Mouse (Mus musculus) ES-E14 (cell line): ENCODE measurements around the gene Dcaf10. TPM values are rescaled to one million over a fixed set of nuclear protein-coding genes. Genes with fewer than 3 reads are reported as not detected.
A peak's percentile ranks its signal among the peaks of the same experiment; 100 is the strongest.

Experiments
- DNase-seq: peaks from one replicate; pipeline ENCODE4 v3.0.0-alpha.2; 2013; ENCODE audit warnings: low read depth, low spot score
- H3K27ac ChIP-seq: 2 replicates; pipeline ENCODE4 v1.5.1; 2012; ENCODE audit warnings: low read depth, mild to moderate bottlenecking, low read length, moderate library complexity, mixed read lengths; ENCODE audit not compliant: poor library complexity, insufficient read depth, severe bottlenecking
- H3K36me3 ChIP-seq: 2 replicates; pipeline ENCODE4 v1.6.1; 2012; ENCODE audit warnings: mild to moderate bottlenecking, low read length, moderate library complexity, mixed read lengths; ENCODE audit not compliant: control insufficient read depth, poor library complexity, insufficient read depth, severe bottlenecking
- H3K4me1 ChIP-seq, 2 experiments: fragments of 150-350 bp in 1 of 2; sonication (generic) in 1 of 2; 2 replicates each; pipeline ENCODE4 v1.6.1; 2012; ENCODE audit warnings: low read length in 2 of 2, mild to moderate bottlenecking in 1 of 2, mixed read lengths in 1 of 2; ENCODE audit not compliant: control insufficient read depth in 2 of 2, insufficient read depth in 2 of 2, poor library complexity in 1 of 2
- H3K4me3 ChIP-seq, 2 experiments: fragments of 150-350 bp in 1 of 2; sonication (generic) in 1 of 2; 2 replicates each; pipeline ENCODE4 v1.5.1; 2012; ENCODE audit warnings: low read length in 2 of 2, low read depth in 1 of 2, mild to moderate bottlenecking in 1 of 2, mixed read lengths in 1 of 2; ENCODE audit not compliant: insufficient read depth in 1 of 2, poor library complexity in 1 of 2, severe bottlenecking in 1 of 2
- H3K9ac ChIP-seq: 2 replicates; pipeline ENCODE4 v1.6.1; 2012; ENCODE audit warnings: low read depth, mild to moderate bottlenecking, low read length, mixed read lengths; ENCODE audit not compliant: poor library complexity, insufficient read depth, severe bottlenecking
- H3K9me3 ChIP-seq: fragments of 150-350 bp; sonication (generic); 2 replicates; pipeline ENCODE4 v1.6.1; 2012; ENCODE audit warnings: low read depth, mild to moderate bottlenecking, low read length; ENCODE audit not compliant: control insufficient read depth, insufficient read depth
- CHD2 ChIP-seq: IDR thresholded peaks from 2 replicates; pipeline ENCODE4 v1.6.1; 2014; ENCODE audit warnings: mild to moderate bottlenecking, low read depth, low read length, inconsistent platforms
- HCFC1 ChIP-seq: IDR thresholded peaks from 2 replicates; pipeline ENCODE4 v1.6.1; 2012; ENCODE audit warnings: low read length, inconsistent platforms, borderline replicate concordance; ENCODE audit not compliant: insufficient read depth
- MAFK ChIP-seq: IDR thresholded peaks from 2 replicates; pipeline ENCODE4 v1.6.1; 2014; ENCODE audit warnings: mild to moderate bottlenecking, low read depth, low read length, inconsistent platforms; ENCODE audit not compliant: insufficient read depth
- ZC3H11A ChIP-seq: IDR thresholded peaks from 2 replicates; pipeline ENCODE4 v1.6.1; 2012; ENCODE audit warnings: low read depth, mild to moderate bottlenecking, inconsistent platforms, low read length, borderline replicate concordance
- ZNF384 ChIP-seq: IDR thresholded peaks from 2 replicates; pipeline ENCODE4 v1.6.1; 2012; ENCODE audit warnings: low read depth, low read length, inconsistent platforms
- in situ Hi-C, 2 experiments: fragments of 600-800 bp; cut with MboI; formaldehyde crosslinking; loops; one replicate each; pipeline ENCODE4 v1.15.1; 2025; ENCODE audit warnings: low sequenced_read_pairs in 2 of 2, inconsistent platforms in 1 of 2; ENCODE audit not compliant: unreplicated experiment in 2 of 2
- total RNA-seq: library from RNA; depleted of rRNA; stranded (reverse); fragments of 300-350 nt; gene quantifications from 2 replicates; pipeline ENCODE4 v1.2.3, GENCODE M21; 2012; rRNA removed

Dcaf10 gene
- total RNA-seq, 1 experiment: 9.0 TPM

DNA sequence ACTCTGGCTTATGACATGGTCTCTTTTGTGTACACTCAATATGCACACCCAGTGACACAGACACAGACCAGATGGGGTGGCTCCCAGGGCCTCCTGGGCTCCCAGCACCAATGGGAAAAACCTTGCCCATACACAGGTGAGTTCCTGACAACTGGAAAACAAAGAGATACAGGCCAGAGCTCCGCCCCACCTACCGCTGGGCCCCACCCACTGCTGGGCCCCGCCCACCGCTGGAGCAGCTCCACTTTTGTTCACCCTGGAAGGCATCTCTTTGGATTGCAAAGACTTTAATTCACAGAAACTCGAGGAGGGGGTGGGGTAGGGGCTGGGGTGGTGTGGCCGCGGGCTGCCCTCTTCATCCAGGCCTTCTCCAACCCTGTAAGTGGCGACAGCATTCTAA is 81.5 kb downstream of the Dcaf10 start:
- Histone ChIP-seq H3K9me3 (no peaks in the 10 kb centered on the region), H3K4me1 (peaks cover 15 to 42% of the 10 kb centered on the region in 2 experiments), H3K27ac (no peak overlapping the region), H3K9ac (0 out of 2 replicates have a peak overlapping the region, but pooled peaks have one; percentile 37), H3K36me3 (peaks cover 3% of the 10 kb centered on the region; the same call in 1 of the 2 replicates), H3K4me3 (no peak overlapping the region; a peak in 1 of 4 replicates)
- TF ChIP-seq ZC3H11A: no peak
- in situ Hi-C loops: loop anchor here in 1 of 2 experiments (25.0 kb wide), 1 partner anchor 364 kb away; the partner anchor contains the start of gene Aldh1b1
- peak; percentile 65 for DNase-seq

DNA sequence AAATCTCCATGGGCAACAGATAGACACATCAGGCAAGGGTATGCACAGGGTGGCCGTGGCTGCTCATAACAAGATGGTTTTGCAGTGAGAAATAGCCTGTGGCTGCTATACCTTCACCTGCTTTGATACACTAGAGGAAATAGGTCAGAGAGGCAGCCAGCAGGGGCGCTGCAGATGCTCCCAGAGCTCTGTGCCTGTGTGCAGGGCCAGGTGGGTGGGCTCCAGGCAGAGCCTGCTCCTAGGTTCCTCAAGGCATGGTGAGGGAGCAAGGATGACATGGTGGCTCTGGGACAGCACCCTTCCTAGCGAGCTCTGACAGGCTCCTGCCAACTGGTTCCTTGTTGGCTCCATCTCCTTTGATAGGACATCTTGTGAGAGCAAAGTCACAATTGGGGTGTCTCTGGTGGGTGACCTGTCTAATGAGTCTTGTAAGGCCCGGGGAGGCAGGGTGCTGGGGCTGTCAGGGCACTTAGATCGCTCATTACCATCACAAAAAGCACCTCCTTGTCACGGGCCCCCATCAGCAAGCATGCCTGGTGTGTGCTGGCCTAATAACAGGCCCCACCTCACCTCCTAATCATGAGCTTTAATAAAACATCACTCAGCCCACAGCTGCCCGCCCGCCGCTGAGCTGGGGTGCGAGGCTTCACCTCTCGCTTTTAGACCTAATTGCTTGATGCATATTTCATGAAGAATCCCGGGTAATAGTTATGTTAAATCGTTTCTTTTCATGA is 85.0 kb downstream of the Dcaf10 start:
- no peak overlapping the region for H3K27ac ChIP-seq
- no peak overlapping the region for H3K4me3 ChIP-seq
- no peak for TF ChIP-seq CHD2
- no peak for TF ChIP-seq ZC3H11A
- TF ChIP-seq MAFK: no peak
- TF ChIP-seq ZNF384: no peak
- TF ChIP-seq HCFC1: no peak
- in situ Hi-C loops: no loop called here
- H3K9me3 ChIP-seq: no peaks in the 10 kb centered on the region
- DNase-seq: peak; percentile 61
- no peak overlapping the region for H3K9ac ChIP-seq
- peaks cover 8 to 27% of the 10 kb centered on the region in 2 experiments for H3K4me1 ChIP-seq
- peaks cover 4% of the 10 kb centered on the region; the same call in 1 of the 2 replicates for H3K36me3 ChIP-seq

Other genes starting within 250 kb of the Dcaf10 start
- gene Tomm5, start 234.0 kb upstream of the Dcaf10 start, total RNA-seq: 237 and 275 TPM in 2 replicates
- gene Frmpd1, start 157.2 kb upstream of the Dcaf10 start, total RNA-seq: 0.74 and 1.3 TPM in 2 replicates
- gene Trmt10b, start 45.0 kb upstream of the Dcaf10 start, total RNA-seq: 8.8 TPM in 2 replicates
- 56.7 and 64.5 TPM in 2 replicates for gene Exosc3, start 631 bp downstream of the Dcaf10 start, total RNA-seq
- 30.7 and 38.1 TPM in 2 replicates for gene Slc25a51, start 66.7 kb downstream of the Dcaf10 start, total RNA-seq
- 15.0 and 15.9 TPM in 2 replicates for gene Shb, start 190.4 kb downstream of the Dcaf10 start, total RNA-seq